11 mouse cellular contexts compared by ENCODE assay signal in genomic region chr12:73565620-73565969, GRCm38 (mm10). TPM values are rescaled to one million over a fixed set of nuclear protein-coding genes. Genes with fewer than 3 reads are reported as not detected.
DNase-seq lines count a peak whose midpoint lies in the region; ATAC-seq and TF ChIP-seq lines count a peak whose summit lies in the region.
"Had no signal": no experiment of that assay in that cellular context is flagged by ENCODE, and none has a peak within 500 bp of the region (broad histone marks: within the 10 kb centered on the region; RNA-seq: fewer than 3 reads in every experiment).

No protein-coding gene starts in this region.

- ATAC-seq in heart, embryonic 11.5 days (replicated peaks; ENCODE audit: insufficient number of reproducible peaks, low FRiP score, low TSS enrichment) = no peak
- ATAC-seq in liver, embryonic 15.5 days (ENCODE audit: insufficient read depth) = no peak

- H3K4me2 ChIP-seq in heart, embryonic 11.5 days = peak overlapping the region; percentile 68
- peak overlapping the region; percentile 56; the same call in 1 of the 2 replicates for H3K4me2 ChIP-seq in liver, embryonic 15.5 days

- no peak for TF ChIP-seq CTCF in thymus, adult 2 months (IDR thresholded peaks at IDR 0.05; ENCODE audit: borderline replicate concordance, control insufficient read depth, extremely low read depth, insufficient read depth, low read length, poor library complexity)

- peak overlapping the region; percentile 38; the same call in 1 of the 2 replicates for H3K4me3 ChIP-seq in heart, embryonic 11.5 days (ENCODE audit: low read depth, low read length)
- H3K4me3 ChIP-seq in thymus, adult 2 months (ENCODE audit: control insufficient read depth, insufficient read depth, low read length) = peak overlapping the region; percentile 45
- no peak overlapping the region for H3K4me3 ChIP-seq in liver, embryonic 15.5 days (replicated peaks)
- H3K4me3 ChIP-seq: erythroblast, embryonic 14.5 days had no signal

- no peak for TF ChIP-seq POLR2A in thymus, adult 2 months (IDR thresholded peaks at IDR 0.05; ENCODE audit: control insufficient read depth, extremely low read depth, insufficient read depth, low read length, poor library complexity)

- no peaks in the 10 kb centered on the region for H3K36me3 ChIP-seq in heart, embryonic 11.5 days (ENCODE audit: control insufficient read depth, insufficient read depth, low read length)
- no peaks in the 10 kb centered on the region for H3K36me3 ChIP-seq in thymus, adult 2 months (ENCODE audit: control insufficient read depth, insufficient read depth, low read length)
- no peaks in the 10 kb centered on the region for H3K36me3 ChIP-seq in liver, embryonic 15.5 days (replicated peaks)

- intact Hi-C loops in heart, postnatal 10 days (cut with DNase I) = loop anchor here (2.0 to 10.0 kb wide), 4 partner anchors 29 to 727 kb away; partner anchors contain the start of gene Hif1a

- H3K9ac ChIP-seq in heart, embryonic 11.5 days (ENCODE audit: low read depth, low read length) = peak overlapping the region; percentile 53; the same call in 1 of the 2 replicates
- no peak overlapping the region for H3K9ac ChIP-seq in liver, embryonic 15.5 days

- H3K27me3 ChIP-seq in heart, embryonic 11.5 days (ENCODE audit: control insufficient read depth, insufficient read depth, low read length) = 0 out of 2 replicates have a peak, but pooled peaks cover 2% of the 10 kb centered on the region
- no peaks in the 10 kb centered on the region for H3K27me3 ChIP-seq in thymus, adult 2 months (ENCODE audit: control insufficient read depth, insufficient read depth, low read length)
- H3K27me3 ChIP-seq in liver, embryonic 15.5 days = 0 out of 2 replicates have a peak, but pooled peaks cover 3% of the 10 kb centered on the region

- no peaks in the 10 kb centered on the region for H3K4me1 ChIP-seq in heart, embryonic 11.5 days (ENCODE audit: control insufficient read depth, insufficient read depth, low read length)
- peaks cover 8% of the 10 kb centered on the region for H3K4me1 ChIP-seq in thymus, adult 2 months (replicated peaks; ENCODE audit: control insufficient read depth, insufficient read depth, low read length)
- 0 out of 2 replicates have a peak, but pooled peaks cover 4% of the 10 kb centered on the region for H3K4me1 ChIP-seq in liver, embryonic 15.5 days (replicated peaks)

- WGBS in heart, embryonic 11.5 days (ENCODE audit: insufficient replicate concordance) = 63% methylated on average over 11 of the region's 11 CpGs
- WGBS in thymus, adult 2 months = 83% methylated on average over 11 of the region's 11 CpGs
- WGBS in liver, embryonic 15.5 days (ENCODE audit: insufficient replicate concordance) = 70% methylated on average over 11 of the region's 11 CpGs

- DNase-seq in heart, postnatal 10 days = no peak
- DNase-seq in thymus, adult 2 months = no peak
- DNase-seq in thymus, postnatal 10 days (ENCODE audit: low spot score in 2 of 2) = no peak
- DNase-seq in left cerebral cortex, adult 8-10 months (ENCODE audit: low spot score in 2 of 2) = no peak
- DNase-seq in testis, postnatal 10 days (ENCODE audit: low spot score) = no peak
- DNase-seq in ovary, postnatal 10 days (ENCODE audit: low spot score) = no peak
- DNase-seq: adrenal gland, adult 2 months had no signal

- no peaks in the 10 kb centered on the region for H3K9me3 ChIP-seq in heart, embryonic 11.5 days (replicated peaks; ENCODE audit: control insufficient read depth, low read length)
- no peaks in the 10 kb centered on the region for H3K9me3 ChIP-seq in liver, embryonic 15.5 days (replicated peaks)

- H3K27ac ChIP-seq in heart, embryonic 11.5 days (ENCODE audit: low read depth, low read length) = no peak overlapping the region
- no peak overlapping the region for H3K27ac ChIP-seq in thymus, adult 2 months (ENCODE audit: control insufficient read depth, insufficient read depth, low read length)
- H3K27ac ChIP-seq in liver, embryonic 15.5 days (replicated peaks) = no peak overlapping the region

RNA-seq across cellular contexts. Expression of gene Prkch, which starts 19.0 kb away (rescaled TPM):
- polyA plus RNA-seq in heart, embryonic 11.5 days (2014; fragmentation: Nextera tagmentation; extraction: Ambion mirVana) = 16.2 and 16.7 TPM in 2 replicates
- total RNA-seq in heart, postnatal 10 days (2021) = 10 to 100 TPM; 28.0 to 30.2 TPM
- polyA plus RNA-seq in thymus, adult 2 months (2012; rRNA removed) = 43.1 and 45.5 TPM in 2 replicates
- 1.9 and 2.4 TPM in 2 replicates for polyA plus RNA-seq in liver, embryonic 15.5 days (2015; fragmentation: Nextera tagmentation; extraction: Ambion mirVana)
- total RNA-seq in left cerebral cortex, adult 8-10 months (2022) = 10 to 100 TPM; 11.2 to 13.2 (median 12.5) TPM

RNA-seq across cellular contexts. Expression of gene Tmem30b, which starts 19.4 kb away (rescaled TPM):
- polyA plus RNA-seq in heart, embryonic 11.5 days (2014; fragmentation: Nextera tagmentation; extraction: Ambion mirVana) = 0.30 TPM in 2 replicates
- total RNA-seq in heart, postnatal 10 days (2021) = under 1 TPM; 0.20 to 0.34 TPM
- 4.1 and 4.3 TPM in 2 replicates for polyA plus RNA-seq in thymus, adult 2 months (2012; rRNA removed)
- 8.8 and 9.3 TPM in 2 replicates for polyA plus RNA-seq in liver, embryonic 15.5 days (2015; fragmentation: Nextera tagmentation; extraction: Ambion mirVana)
- under 1 TPM; 0.11 to 0.93 (median 0.36) TPM for total RNA-seq in left cerebral cortex, adult 8-10 months (2022)
- polyA plus RNA-seq: C2C12; erythroblast, embryonic 14.5 days had no signal
